Mouse (Mus musculus) liver, embryonic 11.5 days (tissue): ENCODE data around the gene Pdzk1. TPM values are rescaled to one million over a fixed set of nuclear protein-coding genes. Genes with fewer than 3 reads are reported as not detected.

Source experiments
- ATAC-seq: fragments of 200-750 bp; cut with Nextera tagmentation; replicated peaks from 2 replicates; pipeline ENCODE4 v1.8.0; 2017; ENCODE audit warnings: moderate number of reproducible peaks, mild to moderate bottlenecking, moderate TSS enrichment, moderate library complexity; ENCODE audit not compliant: low FRiP score
- DNase-seq: peaks from one replicate; pipeline ENCODE4 v3.0.0-alpha.2; 2017; ENCODE audit warnings: low spot score
- H3K27ac ChIP-seq: fragments of 300-500 bp; sonication (generic); 2 replicates; pipeline ENCODE4 v1.5.1; 2014; ENCODE audit warnings: mild to moderate bottlenecking, low read depth, low read length, control low read depth
- H3K27me3 ChIP-seq: fragments of 300-500 bp; sonication (generic); replicated peaks from 2 replicates; pipeline ENCODE4 v1.6.1; 2014; ENCODE audit warnings: low read length, mixed read lengths; ENCODE audit not compliant: control insufficient read depth, insufficient read depth
- H3K36me3 ChIP-seq: fragments of 300-500 bp; sonication (generic); 2 replicates; pipeline ENCODE4 v1.6.1; 2014; ENCODE audit warnings: mild to moderate bottlenecking, low read length, moderate library complexity, mixed read lengths; ENCODE audit not compliant: control insufficient read depth, insufficient read depth
- H3K4me1 ChIP-seq: fragments of 300-500 bp; sonication (generic); replicated peaks from 2 replicates; pipeline ENCODE4 v1.6.1; 2014; ENCODE audit warnings: low read length, mixed read lengths; ENCODE audit not compliant: control insufficient read depth, insufficient read depth
- H3K4me2 ChIP-seq: fragments of 300-500 bp; sonication (generic); 2 replicates; pipeline ENCODE4 v1.6.1; 2014; ENCODE audit warnings: mild to moderate bottlenecking, control low read depth, moderate library complexity
- H3K4me3 ChIP-seq: fragments of 300-500 bp; sonication (generic); 2 replicates; pipeline ENCODE4 v1.5.1; 2014; ENCODE audit warnings: low read depth, low read length, control low read depth
- H3K9ac ChIP-seq: fragments of 300-500 bp; sonication (generic); 2 replicates; pipeline ENCODE4 v1.6.1; 2014; ENCODE audit warnings: low read depth, low read length, control low read depth
- H3K9me3 ChIP-seq: fragments of 300-500 bp; sonication (generic); 2 replicates; pipeline ENCODE4 v1.6.1; 2016; ENCODE audit warnings: low read length, inconsistent platforms, mixed read lengths; ENCODE audit not compliant: control insufficient read depth
- WGBS: fragments of 180-500 bp; shearing (Covaris S2); extraction: QIAGEN DNeasy Blood & Tissue Kit; methylation state at CpG from one replicate; pipeline ENCODE4 v1.1.7; 2014; 5-methylcytosine and 5-hydroxymethylcytosine counted together
- polyA plus RNA-seq: library from polyadenylated mRNA; unstranded; fragments of >200 nt; fragmentation: Nextera tagmentation; extraction: Ambion mirVana; gene quantifications from 2 replicates; pipeline ENCODE4 v1.2.1, GENCODE M21; 2014

Pdzk1 gene
- polyA plus RNA-seq, 1 experiment from 2014 or later: 5.4 TPM

- no peak for DNase-seq
- Histone ChIP-seq H3K9ac (no peak overlapping the region), H3K4me2 (no peak overlapping the region), H3K4me3 (no peak overlapping the region), H3K36me3 (peaks cover 16% of the 10 kb centered on the region; the same call in 1 of the 2 replicates), H3K9me3 (no peaks in the 10 kb centered on the region), H3K27ac (no peak overlapping the region), H3K27me3 (no peaks in the 10 kb centered on the region), H3K4me1 (no peaks in the 10 kb centered on the region)
- ATAC-seq: no peak
- 95% methylated on average over 3 of the region's 3 CpGs for WGBS
Observed at GRCm38 (mm10) chr3:96867863-96868262, 38.8 kb downstream of the Pdzk1 start.

GRCm38 (mm10) chr3:96868566-96868965 lies 39.5 kb downstream of the Pdzk1 start:
- H3K9me3 ChIP-seq: no peaks in the 10 kb centered on the region
- H3K27ac ChIP-seq: no peak overlapping the region
- no peak overlapping the region for H3K4me2 ChIP-seq
- no peaks in the 10 kb centered on the region for H3K4me1 ChIP-seq
- WGBS: 95% methylated on average over 8 of the region's 8 CpGs
- peaks cover 16% of the 10 kb centered on the region; the same call in 1 of the 2 replicates for H3K36me3 ChIP-seq
- H3K4me3 ChIP-seq: no peak overlapping the region
- H3K27me3 ChIP-seq: no peaks in the 10 kb centered on the region
- no peak overlapping the region for H3K9ac ChIP-seq
- DNase-seq: no peak
- no peak for ATAC-seq

GRCm38 (mm10) chr3:96869091-96869490 lies 40.0 kb downstream of the Pdzk1 start:
- WGBS: 92% methylated on average over 7 of the region's 7 CpGs
- Histone ChIP-seq H3K36me3 (peaks cover 16% of the 10 kb centered on the region; the same call in 1 of the 2 replicates), H3K4me3 (no peak overlapping the region), H3K9ac (no peak overlapping the region), H3K9me3 (no peaks in the 10 kb centered on the region), H3K4me1 (no peaks in the 10 kb centered on the region), H3K27ac (no peak overlapping the region), H3K4me2 (no peak overlapping the region), H3K27me3 (no peaks in the 10 kb centered on the region)
- ATAC-seq: no peak
- DNase-seq: no peak

GRCm38 (mm10) chr3:96870270-96870669 lies 41.2 kb downstream of the Pdzk1 start:
- 88% methylated on average over 2 of the region's 2 CpGs for WGBS
- H3K36me3 ChIP-seq: peaks cover 22% of the 10 kb centered on the region; the same call in 1 of the 2 replicates

GRCm38 (mm10) chr3:96871070-96871469 lies 42.0 kb downstream of the Pdzk1 start:
- 83% methylated on average over 8 of the region's 8 CpGs for WGBS
- no peak overlapping the region for H3K4me3 ChIP-seq

More at GRCm38 (mm10) chr3:96870270-96870669, 41.2 kb downstream of the Pdzk1 start:
- Histone ChIP-seq H3K27me3 (no peaks in the 10 kb centered on the region), H3K4me2 (no peak overlapping the region), H3K4me3 (no peak overlapping the region), H3K9ac (no peak overlapping the region), H3K9me3 (no peaks in the 10 kb centered on the region), H3K4me1 (no peaks in the 10 kb centered on the region), H3K27ac (no peak overlapping the region)
- DNase-seq (no peak), ATAC-seq (no peak)

GRCm38 (mm10) chr3:96872501-96872900 lies 43.4 kb downstream of the Pdzk1 start:
- no peaks in the 10 kb centered on the region for H3K27me3 ChIP-seq
- no peaks in the 10 kb centered on the region for H3K9me3 ChIP-seq
- H3K4me1 ChIP-seq: no peaks in the 10 kb centered on the region
- no peak overlapping the region for H3K4me2 ChIP-seq
- H3K4me3 ChIP-seq: no peak overlapping the region
- 92% methylated on average over 8 of the region's 8 CpGs for WGBS
- no peak overlapping the region for H3K27ac ChIP-seq
- no peak overlapping the region for H3K9ac ChIP-seq
- H3K36me3 ChIP-seq: peaks cover 26% of the 10 kb centered on the region; the same call in 1 of the 2 replicates
- ATAC-seq (no peak), DNase-seq (no peak)

More at GRCm38 (mm10) chr3:96871070-96871469, 42.0 kb downstream of the Pdzk1 start:
- H3K27ac ChIP-seq: no peak overlapping the region
- H3K27me3 ChIP-seq: no peaks in the 10 kb centered on the region
- ATAC-seq: no peak
- peaks cover 26% of the 10 kb centered on the region; the same call in 1 of the 2 replicates for H3K36me3 ChIP-seq
- no peak for DNase-seq
- no peaks in the 10 kb centered on the region for H3K9me3 ChIP-seq
- no peak overlapping the region for H3K9ac ChIP-seq
- H3K4me1 ChIP-seq: no peaks in the 10 kb centered on the region
- no peak overlapping the region for H3K4me2 ChIP-seq

- Histone ChIP-seq H3K4me3 (no peak overlapping the region), H3K9me3 (no peaks in the 10 kb centered on the region), H3K4me2 (no peak overlapping the region), H3K27ac (no peak overlapping the region), H3K9ac (no peak overlapping the region), H3K27me3 (no peaks in the 10 kb centered on the region), H3K36me3 (peaks cover 23% of the 10 kb centered on the region), H3K4me1 (no peaks in the 10 kb centered on the region)
- ATAC-seq: no peak
- 81% methylated on average over 7 of the region's 7 CpGs for WGBS
- no peak for DNase-seq
Observed at GRCm38 (mm10) chr3:96874808-96875571, 45.9 kb downstream of the Pdzk1 start.

- WGBS: 85% methylated on average over 9 of the region's 9 CpGs
- Histone ChIP-seq H3K4me1 (no peaks in the 10 kb centered on the region), H3K9ac (no peak overlapping the region), H3K9me3 (no peaks in the 10 kb centered on the region), H3K27me3 (no peaks in the 10 kb centered on the region), H3K4me3 (no peak overlapping the region), H3K27ac (no peak overlapping the region), H3K4me2 (no peak overlapping the region), H3K36me3 (peaks cover 30% of the 10 kb centered on the region)
- ATAC-seq: no peak
- DNase-seq: no peak
Observed at GRCm38 (mm10) chr3:96879536-96879935, 50.5 kb downstream of the Pdzk1 start.

GRCm38 (mm10) chr3:96880385-96880784 lies 51.3 kb downstream of the Pdzk1 start:
- Histone ChIP-seq H3K36me3 (peaks cover 25% of the 10 kb centered on the region), H3K9ac (no peak overlapping the region), H3K27ac (no peak overlapping the region), H3K4me2 (no peak overlapping the region), H3K9me3 (no peaks in the 10 kb centered on the region), H3K4me1 (no peaks in the 10 kb centered on the region), H3K27me3 (no peaks in the 10 kb centered on the region), H3K4me3 (no peak overlapping the region)
- no peak for DNase-seq
- ATAC-seq: no peak
- 84% methylated on average over 4 of the region's 4 CpGs for WGBS
